Mouse (Mus musculus): ENCODE measurements around the gene Ifnz. TPM values are rescaled to one million over a fixed set of nuclear protein-coding genes. Genes with fewer than 3 reads are reported as not detected.
"Not testable (repeated sequence)": the region's sequence is repeated elsewhere in the genome, so short reads cannot be mapped to it uniquely, and the experiment has no call there.

Gene Ifnz
- total and polyA plus RNA-seq, 3 experiments = not detected

GRCm38 (mm10) chr4:88819659-88820058 lies 37.7 kb downstream of the Ifnz start, which contains the start of gene Ifna11:
Gene Ifna11, plus strand, starts transcription at chr4:88819959.
- in situ Hi-C loops (cut with MboI; ENCODE audit: low pct_ligation_motif_present, low pct_unique_long_range_greater_than_20kb, low sequenced_read_pairs) = no loop called here

GRCm38 (mm10) chr4:88822995-88823394 lies 41.1 kb downstream of the Ifnz start:
- no peaks in the 10 kb centered on the region for H3K4me1 ChIP-seq (ENCODE audit: control insufficient read depth in 1 of 2, insufficient read depth in 2 of 2)
- H3K4me2 ChIP-seq (ENCODE audit: insufficient read depth, low read depth, poor library complexity, severe bottlenecking) = no peak overlapping the region
- H3K79me2 ChIP-seq (replicated peaks; ENCODE audit: control insufficient read depth, extremely low read depth, insufficient read depth, poor library complexity, severe bottlenecking) = no peaks in the 10 kb centered on the region
- dilution Hi-C loops (cut with MboI; ENCODE audit: extremely low pct_ligation_motif_present, extremely low pct_unique_long_range_greater_than_20kb, low sequenced_read_pairs) = no loop called here
- in situ Hi-C loops (cut with MboI; ENCODE audit: low pct_ligation_motif_present, low pct_unique_long_range_greater_than_20kb, low sequenced_read_pairs) = no loop called here
- H3K27ac ChIP-seq (ENCODE audit: insufficient read depth, low read depth) = no peak overlapping the region
- H3K27me3 ChIP-seq (replicated peaks) = peaks cover 20% of the 10 kb centered on the region
- H3K4me3 ChIP-seq (replicated peaks in 1 of 3; ENCODE audit: low read depth in 2 of 3, low read length in 2 of 3, poor library complexity in 1 of 3) = no peak overlapping the region
- DNase-seq (ENCODE audit: extremely low read depth) = peak; percentile 27
- no peak overlapping the region for H3K9ac ChIP-seq (ENCODE audit: insufficient read depth, low read depth)
- H3K36me3 ChIP-seq (replicated peaks in 1 of 2; ENCODE audit: control insufficient read depth in 1 of 2, insufficient read depth in 1 of 2, low read length in 1 of 2) = no peaks in the 10 kb centered on the region
- H3K9me3 ChIP-seq (replicated peaks; ENCODE audit: low read length) = no peaks in the 10 kb centered on the region
- no peak for TF ChIP-seq JUND (conservative IDR thresholded peaks at IDR 0.05; ENCODE audit: low read depth, low read length)
- peak; percentile 55 to 73 for TF ChIP-seq CTCF (conservative IDR thresholded peaks at IDR 0.05 in 1 of 2, IDR thresholded peaks at IDR 0.05 in 1 of 2; ENCODE audit: low read depth in 2 of 2, low read length in 2 of 2)
- peak; percentile 46 for TF ChIP-seq SMC3 (IDR thresholded peaks at IDR 0.05; ENCODE audit: low read depth, low read length)
- TF ChIP-seq RAD21 (IDR thresholded peaks at IDR 0.05; ENCODE audit: low read depth, low read length) = peak; percentile 19

More at GRCm38 (mm10) chr4:88819659-88820058, 37.7 kb downstream of the Ifnz start, which contains the start of gene Ifna11:
- no peaks in the 10 kb centered on the region for H3K9me3 ChIP-seq (replicated peaks; ENCODE audit: low read length)
- no peak for DNase-seq (ENCODE audit: extremely low read depth)
- dilution Hi-C loops (cut with MboI; ENCODE audit: extremely low pct_ligation_motif_present, extremely low pct_unique_long_range_greater_than_20kb, low sequenced_read_pairs) = no loop called here
- peaks cover 34% of the 10 kb centered on the region for H3K27me3 ChIP-seq (replicated peaks)
- no peak within 1 kb of the TSS for H3K4me2 ChIP-seq (ENCODE audit: insufficient read depth, low read depth, poor library complexity, severe bottlenecking)
- TF ChIP-seq E2F4 (IDR thresholded peaks at IDR 0.05; ENCODE audit: insufficient replicate concordance, low read depth, low read length) (no peak), MAX (IDR thresholded peaks at IDR 0.05; ENCODE audit: low read length) (no peak), ETS1 (conservative IDR thresholded peaks at IDR 0.05; ENCODE audit: low read depth, low read length) (no peak), USF2 (conservative IDR thresholded peaks at IDR 0.05; ENCODE audit: low read depth, low read length) (no peak), RAD21 (IDR thresholded peaks at IDR 0.05; ENCODE audit: low read depth, low read length) (no peak), GABPA (IDR thresholded peaks at IDR 0.05; ENCODE audit: insufficient replicate concordance, low read depth, low read length) (no peak), ZKSCAN1 (IDR thresholded peaks at IDR 0.05; ENCODE audit: borderline replicate concordance, low read depth, low read length) (no peak), HCFC1 (IDR thresholded peaks at IDR 0.05; ENCODE audit: low read depth, low read length) (no peak), ELF1 (IDR thresholded peaks at IDR 0.05; ENCODE audit: low read depth, low read length) (no peak), CTCF (conservative IDR thresholded peaks at IDR 0.05 in 1 of 2, IDR thresholded peaks at IDR 0.05 in 1 of 2; ENCODE audit: low read depth in 2 of 2, low read length in 2 of 2) (no peak), KAT2A (IDR thresholded peaks at IDR 0.05; ENCODE audit: insufficient replicate concordance, low read length) (no peak), MAZ (IDR thresholded peaks at IDR 0.05; ENCODE audit: low read depth, low read length) (no peak), TCF12 (IDR thresholded peaks at IDR 0.05; ENCODE audit: low read depth, low read length) (no peak), SMC3 (IDR thresholded peaks at IDR 0.05; ENCODE audit: low read depth, low read length) (no peak), ZNF384 (IDR thresholded peaks at IDR 0.05; ENCODE audit: low read depth, low read length) (no peak)
- no peaks in the 10 kb centered on the region for H3K4me1 ChIP-seq (ENCODE audit: control insufficient read depth in 1 of 2, insufficient read depth in 2 of 2)
- no peaks in the 10 kb centered on the region for H3K79me2 ChIP-seq (replicated peaks; ENCODE audit: control insufficient read depth, extremely low read depth, insufficient read depth, poor library complexity, severe bottlenecking)
- no peaks in the 10 kb centered on the region for H3K36me3 ChIP-seq (replicated peaks in 1 of 2; ENCODE audit: control insufficient read depth in 1 of 2, insufficient read depth in 1 of 2, low read length in 1 of 2)
- H3K27ac ChIP-seq (ENCODE audit: insufficient read depth, low read depth) = no peak within 1 kb of the TSS
- no peak within 1 kb of the TSS for H3K4me3 ChIP-seq (replicated peaks in 1 of 3; ENCODE audit: low read depth in 2 of 3, low read length in 2 of 3, poor library complexity in 1 of 3)
- no peak within 1 kb of the TSS for H3K9ac ChIP-seq (ENCODE audit: insufficient read depth, low read depth)

- H3K36me3 ChIP-seq (replicated peaks in 1 of 2; ENCODE audit: control insufficient read depth in 1 of 2, insufficient read depth in 1 of 2, low read length in 1 of 2); in situ Hi-C loops (cut with MboI; ENCODE audit: low pct_ligation_motif_present, low pct_unique_long_range_greater_than_20kb, low sequenced_read_pairs); H3K9ac ChIP-seq (ENCODE audit: insufficient read depth, low read depth); dilution Hi-C loops (cut with MboI; ENCODE audit: extremely low pct_ligation_motif_present, extremely low pct_unique_long_range_greater_than_20kb, low sequenced_read_pairs); H3K4me3 ChIP-seq (replicated peaks in 1 of 3; ENCODE audit: low read depth in 2 of 3, low read length in 2 of 3, poor library complexity in 1 of 3); H3K4me1 ChIP-seq (ENCODE audit: control insufficient read depth in 1 of 2, insufficient read depth in 2 of 2); H3K4me2 ChIP-seq (ENCODE audit: insufficient read depth, low read depth, poor library complexity, severe bottlenecking); H3K9me3 ChIP-seq (replicated peaks; ENCODE audit: low read length); H3K27ac ChIP-seq (ENCODE audit: insufficient read depth, low read depth); DNase-seq (ENCODE audit: extremely low read depth); H3K79me2 ChIP-seq (replicated peaks; ENCODE audit: control insufficient read depth, extremely low read depth, insufficient read depth, poor library complexity, severe bottlenecking): not testable (repeated sequence)
- H3K27me3 ChIP-seq (replicated peaks) = peaks cover 22% of the 10 kb centered on the region
These were observed 45.2 kb downstream of the Ifnz start, which contains the start of gene Ifna6 for GRCm38 (mm10) chr4:88827116-88827515. Gene Ifna6, plus strand, starts transcription at chr4:88827416.

All from CH12.LX (cell line).